8 mouse cellular contexts compared by ENCODE assay signal in genomic region chr2:147014101-147014886, GRCm38 (mm10). TPM values are rescaled to one million over a fixed set of nuclear protein-coding genes. Genes with fewer than 3 reads are reported as not detected.
A peak's percentile ranks its signal among the peaks of the same experiment; 100 is the strongest.
DNase-seq lines count a peak whose midpoint lies in the region; ATAC-seq and TF ChIP-seq lines count a peak whose summit lies in the region.

No protein-coding gene starts in this region.

- peak overlapping the region; percentile 88 for H3K4me3 ChIP-seq in heart, embryonic 10.5 days
- H3K4me3 ChIP-seq in bone marrow, adult 2 months (replicated peaks; ENCODE audit: control insufficient read depth, low read depth, low read length), result peak overlapping the region; percentile 56
- peak overlapping the region; percentile 88 for H3K4me3 ChIP-seq in hindbrain, embryonic 12.5 days
- H3K4me3 ChIP-seq in stomach, embryonic 16.5 days (replicated peaks; ENCODE audit: low read length), result peak overlapping the region; percentile 79

- no peak for ATAC-seq in hindbrain, embryonic 12.5 days (ENCODE audit: low FRiP score)
- ATAC-seq in stomach, embryonic 16.5 days (ENCODE audit: insufficient read depth, low FRiP score), result no peak

- no peak for TF ChIP-seq POLR2A in bone marrow, adult 2 months (IDR thresholded peaks at IDR 0.05; ENCODE audit: borderline replicate concordance, control insufficient read depth, low read depth, low read length)

- H3K27ac ChIP-seq in heart, embryonic 10.5 days, result peak overlapping the region; percentile 97
- H3K27ac ChIP-seq in bone marrow, adult 2 months (ENCODE audit: control insufficient read depth, insufficient read depth, low read depth, low read length, poor library complexity), result no peak overlapping the region
- H3K27ac ChIP-seq in hindbrain, embryonic 12.5 days, result no peak overlapping the region
- peak overlapping the region; percentile 98 for H3K27ac ChIP-seq in stomach, embryonic 16.5 days (ENCODE audit: low read length)

- peaks cover 11% of the 10 kb centered on the region; the same call in 1 of the 2 replicates for H3K36me3 ChIP-seq in heart, embryonic 10.5 days
- no peaks in the 10 kb centered on the region for H3K36me3 ChIP-seq in hindbrain, embryonic 12.5 days
- H3K36me3 ChIP-seq in stomach, embryonic 16.5 days (ENCODE audit: control insufficient read depth, insufficient read depth, low read length), result no peaks in the 10 kb centered on the region

- TF ChIP-seq CTCF in bone marrow, adult 2 months (IDR thresholded peaks at IDR 0.05; ENCODE audit: control insufficient read depth, insufficient read depth, low read length), result no peak

- H3K4me1 ChIP-seq in heart, embryonic 10.5 days, result peaks cover 8% of the 10 kb centered on the region; the same call in 1 of the 2 replicates
- peaks cover 5% of the 10 kb centered on the region for H3K4me1 ChIP-seq in bone marrow, adult 2 months (ENCODE audit: control insufficient read depth, insufficient read depth, low read length)
- H3K4me1 ChIP-seq in hindbrain, embryonic 12.5 days, result peaks cover 23% of the 10 kb centered on the region
- peaks cover 14% of the 10 kb centered on the region for H3K4me1 ChIP-seq in stomach, embryonic 16.5 days (ENCODE audit: control insufficient read depth, insufficient read depth, low read length)

- H3K27me3 ChIP-seq in heart, embryonic 10.5 days (ENCODE audit: insufficient read depth, poor library complexity, severe bottlenecking), result no peaks in the 10 kb centered on the region
- H3K27me3 ChIP-seq in hindbrain, embryonic 12.5 days, result no peaks in the 10 kb centered on the region
- H3K27me3 ChIP-seq in stomach, embryonic 16.5 days (ENCODE audit: control insufficient read depth, insufficient read depth, low read length), result no peaks in the 10 kb centered on the region

- 27% methylated on average over 15 of the region's 15 CpGs for WGBS in heart, embryonic 10.5 days
- WGBS in bone marrow, adult 2 months, result 13% methylated on average over 15 of the region's 15 CpGs
- 30% methylated on average over 15 of the region's 15 CpGs for WGBS in hindbrain, embryonic 12.5 days
- 17% methylated on average over 15 of the region's 15 CpGs for WGBS in stomach, embryonic 16.5 days

- H3K9me3 ChIP-seq in heart, embryonic 10.5 days, result no peaks in the 10 kb centered on the region
- H3K9me3 ChIP-seq in hindbrain, embryonic 12.5 days (replicated peaks), result no peaks in the 10 kb centered on the region
- no peaks in the 10 kb centered on the region for H3K9me3 ChIP-seq in stomach, embryonic 16.5 days (replicated peaks; ENCODE audit: control insufficient read depth, low read length)

- intact Hi-C loops in heart, postnatal 25 days (cut with DNase I), result loop anchor here (5.0 to 10.0 kb wide), 3 partner anchors 52 to 499 kb away; partner anchors contain the start of genes Kiz and Ralgapa2

- peak overlapping the region; percentile 86 for H3K9ac ChIP-seq in hindbrain, embryonic 12.5 days
- H3K9ac ChIP-seq in stomach, embryonic 16.5 days (ENCODE audit: low read length), result peak overlapping the region; percentile 89; the same call in 1 of the 2 replicates

- no peak for DNase-seq in heart, embryonic 10.5 days (ENCODE audit: low spot score)
- no peak for DNase-seq in heart, postnatal 25 days (ENCODE audit: low spot score)
- DNase-seq in lung, adult 18-20 months, result peak; percentile 21 to 54
- DNase-seq in left cerebral cortex, adult 18-20 months (ENCODE audit: low spot score in 2 of 2), result no peak
- DNase-seq in right cerebral cortex, postnatal 14 days, result no peak

- H3K4me2 ChIP-seq in hindbrain, embryonic 12.5 days (replicated peaks), result peak overlapping the region; percentile 54
- peak overlapping the region; percentile 69 for H3K4me2 ChIP-seq in stomach, embryonic 16.5 days (ENCODE audit: low read depth, low read length)

RNA-seq across cellular contexts. Expression of gene Xrn2, which starts 1.5 kb away (rescaled TPM):
- polyA plus RNA-seq in heart, embryonic 10.5 days (2016; fragmentation: Nextera tagmentation; extraction: Ambion mirVana), result 65.4 and 74.8 TPM in 2 replicates
- total RNA-seq in heart, postnatal 25 days (2021), result 10 to 100 TPM; 21.7 to 21.8 TPM
- 32.3 and 36.9 TPM in 2 replicates for polyA plus RNA-seq in bone marrow, adult 2 months (2011; ENCODE audit: insufficient read depth, insufficient read length, low replicate concordance, missing spikeins)
- 88.3 and 93.7 TPM in 2 replicates for polyA plus RNA-seq in hindbrain, embryonic 12.5 days (2016; fragmentation: Nextera tagmentation; extraction: Ambion mirVana)
- polyA plus RNA-seq in stomach, embryonic 16.5 days (2015; fragmentation: Nextera tagmentation; extraction: Ambion mirVana), result 67.4 and 67.8 TPM in 2 replicates
- total RNA-seq in left cerebral cortex, adult 18-20 months (2021), result 10 to 100 TPM; 39.7 to 40.1 TPM

Comparison
In these comparisons a context has a peak if more than half of its experiments do, and no peak if none do; other contexts are left out.
1. DNase-seq: peak in lung, adult 18-20 months (2 of 2); none in heart, embryonic 10.5 days (single experiment), heart, postnatal 25 days (single experiment), left cerebral cortex, adult 18-20 months (0 of 2) and right cerebral cortex, postnatal 14 days (single experiment).
2. H3K27ac ChIP-seq: peak in heart, embryonic 10.5 days (single experiment) and stomach, embryonic 16.5 days (single experiment); none in bone marrow, adult 2 months (single experiment) and hindbrain, embryonic 12.5 days (single experiment).
3. Peak in every context shown above with its lines, with median percentiles within 50 percentile points of each other: H3K4me3 ChIP-seq.